Mouse (Mus musculus): ENCODE data around the gene Dlgap4. TPM values are rescaled to one million over a fixed set of nuclear protein-coding genes. Genes with fewer than 3 reads are reported as not detected.
A peak's percentile ranks its signal among the peaks of the same experiment; 100 is the strongest.

Gene Dlgap4
- total RNA-seq, 2 experiments from 2014 or later: 33.5 to 42.8 TPM

- intact Hi-C loops (cut with DNase I): no loop called here
- no peak for DNase-seq
These were observed 152.1 kb downstream of the Dlgap4 start for GRCm38 (mm10) chr2:156765593-156765992.

GRCm38 (mm10) chr2:156766227-156767019 lies 152.9 kb downstream of the Dlgap4 start:
- intact Hi-C loops (cut with DNase I): no loop called here
- DNase-seq: no peak

GRCm38 (mm10) chr2:156767108-156767507 lies 153.6 kb downstream of the Dlgap4 start:
- intact Hi-C loops (cut with DNase I): no loop called here
- no peak for DNase-seq

- intact Hi-C loops (cut with DNase I): no loop called here
- no peak for DNase-seq
These were observed 155.8 kb downstream of the Dlgap4 start for GRCm38 (mm10) chr2:156769274-156769673.

- intact Hi-C loops (cut with DNase I): loop anchor here (10.0 kb wide), 1 partner anchor 49 kb away; no protein-coding TSS in a partner anchor
- no peak for DNase-seq
These were observed 160.0 kb downstream of the Dlgap4 start for GRCm38 (mm10) chr2:156773470-156773869.

- intact Hi-C loops (cut with DNase I): loop anchor here (10.0 kb wide), 1 partner anchor 49 kb away; no protein-coding TSS in a partner anchor
- no peak for DNase-seq
These were observed 160.7 kb downstream of the Dlgap4 start for GRCm38 (mm10) chr2:156774035-156774737.

- DNase-seq: peak; percentile 67
- intact Hi-C loops (cut with DNase I): loop anchor here (10.0 kb wide), 1 partner anchor 50 kb away; no protein-coding TSS in a partner anchor
These were observed 161.4 kb downstream of the Dlgap4 start, which contains the start of gene Myl9 for GRCm38 (mm10) chr2:156774738-156775454. Myl9 (plus strand) TSS chr2:156775420.

GRCm38 (mm10) chr2:156775455-156776435 lies 162.2 kb downstream of the Dlgap4 start:
- intact Hi-C loops (cut with DNase I): loop anchor here (10.0 kb wide), 1 partner anchor 51 kb away; no protein-coding TSS in a partner anchor
- no peak for DNase-seq

- DNase-seq: no peak
- intact Hi-C loops (cut with DNase I): loop anchor here (10.0 kb wide), 1 partner anchor 52 kb away; no protein-coding TSS in a partner anchor
These were observed 163.4 kb downstream of the Dlgap4 start for GRCm38 (mm10) chr2:156776907-156777306.

GRCm38 (mm10) chr2:156777326-156778004 lies 164.0 kb downstream of the Dlgap4 start:
- peak in 1 of 2 experiments; percentile 34 for DNase-seq

GRCm38 (mm10) chr2:156778571-156778970 lies 165.1 kb downstream of the Dlgap4 start:
- DNase-seq: no peak
- intact Hi-C loops (cut with DNase I): loop anchor here (10.0 kb wide), 1 partner anchor 54 kb away; no protein-coding TSS in a partner anchor

More at GRCm38 (mm10) chr2:156777326-156778004, 164.0 kb downstream of the Dlgap4 start:
- intact Hi-C loops (cut with DNase I): loop anchor here (10.0 kb wide), 1 partner anchor 53 kb away; no protein-coding TSS in a partner anchor

GRCm38 (mm10) chr2:156779036-156779435 lies 165.5 kb downstream of the Dlgap4 start:
- intact Hi-C loops (cut with DNase I): loop anchor here (10.0 kb wide), 1 partner anchor 54 kb away; no protein-coding TSS in a partner anchor

GRCm38 (mm10) chr2:156779488-156779887 lies 166.0 kb downstream of the Dlgap4 start:
- intact Hi-C loops (cut with DNase I): loop anchor here (10.0 kb wide), 1 partner anchor 55 kb away; no protein-coding TSS in a partner anchor
- no peak for DNase-seq

More at GRCm38 (mm10) chr2:156779036-156779435, 165.5 kb downstream of the Dlgap4 start:
- DNase-seq: peak in 1 of 2 experiments; percentile 24

- no peak for DNase-seq
- intact Hi-C loops (cut with DNase I): no loop called here
These were observed 166.6 kb downstream of the Dlgap4 start for GRCm38 (mm10) chr2:156780129-156780528.

- intact Hi-C loops (cut with DNase I): no loop called here
These were observed 167.2 kb downstream of the Dlgap4 start for GRCm38 (mm10) chr2:156780752-156781151.

GRCm38 (mm10) chr2:156781281-156781680 lies 167.8 kb downstream of the Dlgap4 start:
- intact Hi-C loops (cut with DNase I): no loop called here
- no peak for DNase-seq

More at GRCm38 (mm10) chr2:156780752-156781151, 167.2 kb downstream of the Dlgap4 start:
- peak in 1 of 2 experiments; percentile 18 for DNase-seq

GRCm38 (mm10) chr2:156781836-156782480 lies 168.5 kb downstream of the Dlgap4 start:
- intact Hi-C loops (cut with DNase I): no loop called here
- no peak for DNase-seq
